Mouse (Mus musculus): ENCODE measurements around the gene Cmtm1. TPM values are rescaled to one million over a fixed set of nuclear protein-coding genes. Genes with fewer than 3 reads are reported as not detected.

Gene Cmtm1
- polyA plus RNA-seq, 1 experiment from 2014 or later, result not detected

Other genes starting within 250 kb of the Cmtm1 start
- gene Cdh5, start 208.5 kb downstream of the Cmtm1 start, polyA plus RNA-seq (2014; fragmentation: Nextera tagmentation; extraction: Ambion mirVana), result 13.2 and 15.9 TPM in 2 replicates
- 0.16 and 0.19 TPM in 2 replicates for gene Bean1, start 139.7 kb downstream of the Cmtm1 start, polyA plus RNA-seq (2014; fragmentation: Nextera tagmentation; extraction: Ambion mirVana)
- 30.1 and 32.2 TPM in 2 replicates for gene Tk2, start 61.6 kb downstream of the Cmtm1 start, polyA plus RNA-seq (2014; fragmentation: Nextera tagmentation; extraction: Ambion mirVana)
- 43.3 and 44.3 TPM in 2 replicates for gene Cklf, start 59.3 kb downstream of the Cmtm1 start, polyA plus RNA-seq (2014; fragmentation: Nextera tagmentation; extraction: Ambion mirVana)
- gene Cmtm2a, start 17.0 kb downstream of the Cmtm1 start, polyA plus RNA-seq (2014; fragmentation: Nextera tagmentation; extraction: Ambion mirVana), result not detected in 2 replicates
- gene Gm45711, start 64 bp downstream of the Cmtm1 start, polyA plus RNA-seq (2014; fragmentation: Nextera tagmentation; extraction: Ambion mirVana), result not detected in 2 replicates
- gene Gm11020, start 11.4 kb upstream of the Cmtm1 start, polyA plus RNA-seq (2014; fragmentation: Nextera tagmentation; extraction: Ambion mirVana), result not detected in 2 replicates
- gene Cmtm2b, start 12.1 kb upstream of the Cmtm1 start, polyA plus RNA-seq (2014; fragmentation: Nextera tagmentation; extraction: Ambion mirVana), result not detected in 2 replicates
- 66.8 and 70.9 TPM in 2 replicates for gene Cmtm3, start 29.3 kb upstream of the Cmtm1 start, polyA plus RNA-seq (2014; fragmentation: Nextera tagmentation; extraction: Ambion mirVana)
- gene Cmtm4, start 85.7 kb upstream of the Cmtm1 start, polyA plus RNA-seq (2014; fragmentation: Nextera tagmentation; extraction: Ambion mirVana), result 3.3 and 3.6 TPM in 2 replicates
- 101 and 105 TPM in 2 replicates for gene Dync1li2, start 132.9 kb upstream of the Cmtm1 start, polyA plus RNA-seq (2014; fragmentation: Nextera tagmentation; extraction: Ambion mirVana)
- gene Terb1, start 199.8 kb upstream of the Cmtm1 start, polyA plus RNA-seq (2014; fragmentation: Nextera tagmentation; extraction: Ambion mirVana), result 0.15 and 0.17 TPM in 2 replicates
- gene Nae1, start 224.5 kb upstream of the Cmtm1 start, polyA plus RNA-seq (2014; fragmentation: Nextera tagmentation; extraction: Ambion mirVana), result 132 and 147 TPM in 2 replicates
- gene Car7, start 224.5 kb upstream of the Cmtm1 start, polyA plus RNA-seq (2014; fragmentation: Nextera tagmentation; extraction: Ambion mirVana), result 0.63 and 0.79 TPM in 2 replicates

Measured in forebrain, embryonic 11.5 days (tissue).